Mouse (Mus musculus) stomach, embryonic 14.5 days (tissue): Measurements from ENCODE around the gene Slc4a7. TPM values are rescaled to one million over a fixed set of nuclear protein-coding genes. Genes with fewer than 3 reads are reported as not detected.

Source experiments
- polyA plus RNA-seq: library from polyadenylated mRNA; unstranded; fragments of >200 nt; fragmentation: Nextera tagmentation; extraction: Ambion mirVana; gene quantifications from 2 replicates; pipeline ENCODE4 v1.2.1, GENCODE M21; 2014

Gene Slc4a7
- polyA plus RNA-seq, 1 experiment from 2014 or later: 24.0 TPM

Other genes with a start within 250 kb of the Slc4a7 start
- gene Nek10, start 101.1 kb downstream of the Slc4a7 start, polyA plus RNA-seq: 0.04 TPM in 1 of 2 replicates, not detected in the other